Comparison of ENCODE assay signal across 13 mouse cellular contexts in the genomic region with DNA sequence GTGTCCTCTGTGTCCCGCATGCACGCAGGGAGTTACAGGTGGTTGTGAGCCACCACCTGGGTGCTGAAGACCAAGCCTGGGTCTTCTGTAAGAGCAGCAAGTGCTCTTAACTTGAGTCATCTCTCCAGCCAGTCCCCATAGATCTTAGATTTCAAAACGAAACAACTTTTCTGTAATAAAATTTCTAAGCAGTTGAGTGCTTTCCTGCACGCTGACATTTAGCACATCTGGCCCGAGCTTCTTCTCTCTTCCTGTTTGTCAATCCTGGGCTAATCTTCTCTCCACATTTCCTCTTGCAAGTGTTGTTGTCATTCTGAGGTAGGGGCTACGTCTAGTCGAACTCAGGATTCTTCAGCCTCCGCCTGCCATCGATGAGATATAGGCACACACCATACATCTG. TPM values are rescaled to one million over a fixed set of nuclear protein-coding genes. Genes with fewer than 3 reads are reported as not detected.
DNase-seq lines count a peak whose midpoint lies in the region; ATAC-seq and TF ChIP-seq lines count a peak whose summit lies in the region.
"Had no signal": no experiment of that assay in that cellular context is flagged by ENCODE, and none has a peak within 500 bp of the region (broad histone marks: within the 10 kb centered on the region; RNA-seq: fewer than 3 reads in every experiment).

No protein-coding gene starts in this region.

- ATAC-seq in heart, postnatal 0 days (ENCODE audit: insufficient read depth, low read depth) = no peak
- no peak for ATAC-seq in limb, embryonic 14.5 days (ENCODE audit: low FRiP score, low read depth)
- ATAC-seq in stomach, embryonic 16.5 days (ENCODE audit: insufficient read depth, low FRiP score) = no peak

- peak overlapping the region; percentile 71 for H3K27ac ChIP-seq in heart, postnatal 0 days (ENCODE audit: low read depth)
- H3K27ac ChIP-seq in thymus, adult 2 months (ENCODE audit: control insufficient read depth, insufficient read depth, low read length) = peak overlapping the region; percentile 38; the same call in 1 of the 2 replicates
- H3K27ac ChIP-seq in limb, embryonic 14.5 days (replicated peaks; ENCODE audit: low read depth, low read length) = 0 out of 2 replicates have a peak overlapping the region, but pooled peaks have one; percentile 40
- peak overlapping the region; percentile 58 for H3K27ac ChIP-seq in stomach, embryonic 16.5 days (ENCODE audit: low read length)
- H3K27ac ChIP-seq: macrophage had no signal

- no peaks in the 10 kb centered on the region for H3K9me3 ChIP-seq in heart, postnatal 0 days (replicated peaks; ENCODE audit: control insufficient read depth, low read length)
- H3K9me3 ChIP-seq in limb, embryonic 14.5 days (ENCODE audit: control insufficient read depth, low read length) = no peaks in the 10 kb centered on the region
- no peaks in the 10 kb centered on the region for H3K9me3 ChIP-seq in stomach, embryonic 16.5 days (replicated peaks; ENCODE audit: control insufficient read depth, low read length)
- H3K9me3 ChIP-seq: G1E had no signal

- peaks cover 52% of the 10 kb centered on the region for H3K4me1 ChIP-seq in heart, postnatal 0 days (ENCODE audit: control insufficient read depth, insufficient read depth)
- H3K4me1 ChIP-seq in thymus, adult 2 months (replicated peaks; ENCODE audit: control insufficient read depth, insufficient read depth, low read length) = peaks cover 4% of the 10 kb centered on the region
- H3K4me1 ChIP-seq in limb, embryonic 14.5 days (ENCODE audit: control insufficient read depth, insufficient read depth, low read length) = peaks cover 47% of the 10 kb centered on the region
- peaks cover 42% of the 10 kb centered on the region for H3K4me1 ChIP-seq in stomach, embryonic 16.5 days (ENCODE audit: control insufficient read depth, insufficient read depth, low read length)

- H3K9ac ChIP-seq in heart, postnatal 0 days (replicated peaks; ENCODE audit: low read depth, low read length) = no peak overlapping the region
- H3K9ac ChIP-seq in limb, embryonic 14.5 days (ENCODE audit: low read depth, low read length, severe bottlenecking) = no peak overlapping the region
- H3K9ac ChIP-seq in stomach, embryonic 16.5 days (ENCODE audit: low read length) = no peak overlapping the region; the same call in 1 of the 2 replicates

- H3K27me3 ChIP-seq in heart, postnatal 0 days (ENCODE audit: control insufficient read depth, insufficient read depth, low read length) = no peaks in the 10 kb centered on the region
- no peaks in the 10 kb centered on the region for H3K27me3 ChIP-seq in thymus, adult 2 months (ENCODE audit: control insufficient read depth, insufficient read depth, low read length)
- H3K27me3 ChIP-seq in limb, embryonic 14.5 days (ENCODE audit: control insufficient read depth, insufficient read depth, low read length) = no peaks in the 10 kb centered on the region
- H3K27me3 ChIP-seq in stomach, embryonic 16.5 days (ENCODE audit: control insufficient read depth, insufficient read depth, low read length) = no peaks in the 10 kb centered on the region

- 66% methylated on average over 9 of the region's 9 CpGs for WGBS in heart, postnatal 0 days
- 35% methylated on average over 9 of the region's 9 CpGs for WGBS in thymus, adult 2 months
- 47% methylated on average over 9 of the region's 9 CpGs for WGBS in limb, embryonic 14.5 days
- 64% methylated on average over 9 of the region's 9 CpGs for WGBS in stomach, embryonic 16.5 days

- TF ChIP-seq POLR2A in thymus, adult 2 months (IDR thresholded peaks at IDR 0.05; ENCODE audit: control insufficient read depth, extremely low read depth, insufficient read depth, low read length, poor library complexity) = no peak
- no peak for TF ChIP-seq POLR2A in limb, embryonic 14.5 days (IDR thresholded peaks at IDR 0.05; ENCODE audit: borderline replicate concordance, extremely low read depth, insufficient read depth, insufficient read length)

- H3K4me2 ChIP-seq in heart, postnatal 0 days (ENCODE audit: low read depth, low read length) = no peak overlapping the region
- no peak overlapping the region for H3K4me2 ChIP-seq in limb, embryonic 14.5 days (replicated peaks; ENCODE audit: low read depth, low read length, severe bottlenecking)
- no peak overlapping the region for H3K4me2 ChIP-seq in stomach, embryonic 16.5 days (ENCODE audit: low read depth, low read length)
- H3K4me2 ChIP-seq: heart, embryonic 11.5 days had no signal

- H3K36me3 ChIP-seq in heart, postnatal 0 days (replicated peaks; ENCODE audit: control insufficient read depth, insufficient read depth, low read length) = no peaks in the 10 kb centered on the region
- no peaks in the 10 kb centered on the region for H3K36me3 ChIP-seq in thymus, adult 2 months (ENCODE audit: control insufficient read depth, insufficient read depth, low read length)
- H3K36me3 ChIP-seq in limb, embryonic 14.5 days (ENCODE audit: control insufficient read depth, insufficient read depth, low read length) = no peaks in the 10 kb centered on the region; the same call in 1 of the 2 replicates
- 0 out of 2 replicates have a peak, but pooled peaks cover 5% of the 10 kb centered on the region for H3K36me3 ChIP-seq in stomach, embryonic 16.5 days (ENCODE audit: control insufficient read depth, insufficient read depth, low read length)

- no peak for DNase-seq in heart, postnatal 0 days (ENCODE audit: low spot score)
- DNase-seq in heart, adult 9 months (ENCODE audit: low spot score in 2 of 2) = no peak
- DNase-seq in thymus, adult 2 months = no peak
- no peak for DNase-seq in thymus, adult 18-20 months
- no peak for DNase-seq in limb, embryonic 14.5 days (ENCODE audit: low spot score)
- no peak for DNase-seq in cerebellum, adult 18-20 months
- DNase-seq in right cerebral cortex, postnatal 25 days = no peak
- DNase-seq: retina, postnatal 1 day; thymus, postnatal 4 days had no signal

- no peak for TF ChIP-seq EP300 in heart, postnatal 0 days (IDR thresholded peaks at IDR 0.05; ENCODE audit: low read depth)

- H3K4me3 ChIP-seq in heart, postnatal 0 days (ENCODE audit: low read depth, low read length) = no peak overlapping the region
- H3K4me3 ChIP-seq in thymus, adult 2 months (ENCODE audit: control insufficient read depth, insufficient read depth, low read length) = no peak overlapping the region
- no peak overlapping the region for H3K4me3 ChIP-seq in limb, embryonic 14.5 days (replicated peaks; ENCODE audit: low read length)
- no peak overlapping the region for H3K4me3 ChIP-seq in stomach, embryonic 16.5 days (replicated peaks; ENCODE audit: low read length)

- TF ChIP-seq CTCF in heart, postnatal 0 days (IDR thresholded peaks at IDR 0.05; ENCODE audit: low read depth) = no peak
- TF ChIP-seq CTCF in thymus, adult 2 months (IDR thresholded peaks at IDR 0.05; ENCODE audit: borderline replicate concordance, control insufficient read depth, extremely low read depth, insufficient read depth, low read length, poor library complexity) = no peak

RNA-seq across cellular contexts. Expression of gene Jmjd1c, which starts 43.5 kb away (rescaled TPM):
- 42.4 and 55.3 TPM in 2 replicates for total RNA-seq in heart, postnatal 0 days (2014; rRNA removed; ENCODE audit: low replicate concordance)
- polyA plus RNA-seq in heart, postnatal 0 days (2015; fragmentation: Nextera tagmentation; extraction: Ambion mirVana) = 28.1 and 29.0 TPM in 2 replicates
- polyA plus RNA-seq in thymus, adult 2 months (2012; rRNA removed) = 31.5 and 38.4 TPM in 2 replicates
- 29.1 and 34.5 TPM in 2 replicates for polyA plus RNA-seq in limb, embryonic 14.5 days (2012; rRNA removed)
- 52.2 and 55.8 TPM in 2 replicates for polyA plus RNA-seq in limb, embryonic 14.5 days (2014; fragmentation: Nextera tagmentation; extraction: Ambion mirVana)
- 26.7 and 30.3 TPM in 2 replicates for polyA plus RNA-seq in stomach, embryonic 16.5 days (2015; fragmentation: Nextera tagmentation; extraction: Ambion mirVana)

RNA-seq across cellular contexts. Expression of gene Reep3, which starts 44.3 kb away (rescaled TPM):
- total RNA-seq in heart, postnatal 0 days (2014; rRNA removed; ENCODE audit: low replicate concordance) = 24.0 and 26.6 TPM in 2 replicates
- 25.6 and 26.8 TPM in 2 replicates for polyA plus RNA-seq in heart, postnatal 0 days (2015; fragmentation: Nextera tagmentation; extraction: Ambion mirVana)
- polyA plus RNA-seq in thymus, adult 2 months (2012; rRNA removed) = 12.9 and 13.2 TPM in 2 replicates
- polyA plus RNA-seq in limb, embryonic 14.5 days (2012; rRNA removed) = 35.0 and 39.9 TPM in 2 replicates
- polyA plus RNA-seq in limb, embryonic 14.5 days (2014; fragmentation: Nextera tagmentation; extraction: Ambion mirVana) = 41.3 and 43.6 TPM in 2 replicates
- 44.0 and 52.0 TPM in 2 replicates for polyA plus RNA-seq in stomach, embryonic 16.5 days (2015; fragmentation: Nextera tagmentation; extraction: Ambion mirVana)
